Mouse (Mus musculus) gastrocnemius, postnatal 10 days (tissue): ENCODE measurements around the gene Grwd1. TPM values are rescaled to one million over a fixed set of nuclear protein-coding genes. Genes with fewer than 3 reads are reported as not detected.
A peak's percentile ranks its signal among the peaks of the same experiment; 100 is the strongest.

ENCODE experiments used
- DNase-seq: peaks from one replicate; pipeline ENCODE4 v3.0.0; 2021; ENCODE audit warnings: mixed read lengths
- total RNA-seq, 2 experiments: library from RNA; stranded (reverse); gene quantifications; 2 replicates each; pipeline ENCODE4 v1.2.3; 2021

Grwd1 gene
- total RNA-seq, 2 experiments from 2014 or later = 14.8 to 15.4 TPM

GRCm38 (mm10) chr7:45842950-45843744 lies 12.4 kb upstream of the Grwd1 start:
- no peak for DNase-seq

- DNase-seq = no peak
Measured at GRCm38 (mm10) chr7:45833924-45834323, 3.2 kb upstream of the Grwd1 start.

- no peak for DNase-seq
Measured at GRCm38 (mm10) chr7:45833148-45833790, 2.5 kb upstream of the Grwd1 start.

GRCm38 (mm10) chr7:45832428-45832827 lies 1.7 kb upstream of the Grwd1 start:
- DNase-seq = no peak

GRCm38 (mm10) chr7:45831128-45831525 lies 383 bp upstream of the Grwd1 start:
- DNase-seq = no peak

DNA sequence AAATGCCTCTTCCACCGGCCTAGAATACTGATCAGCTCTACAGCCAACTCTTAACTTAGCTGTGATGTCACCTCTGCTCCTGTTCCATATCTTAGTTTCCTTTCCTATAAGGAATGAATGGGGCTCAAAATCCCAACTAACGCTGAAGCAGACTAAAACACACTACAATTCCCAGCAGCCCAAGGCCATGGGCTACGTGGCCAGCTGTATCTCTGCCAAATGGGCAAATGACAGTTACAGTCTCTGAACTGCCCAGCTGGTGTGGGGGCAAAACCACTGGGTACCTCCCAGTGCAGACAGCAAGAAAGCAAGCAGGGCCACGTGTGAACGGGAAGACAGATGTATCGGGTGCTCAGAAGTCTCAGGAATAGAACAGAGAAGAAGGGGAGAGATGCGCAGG lies 4.1 kb downstream of the Grwd1 start:
- no peak for DNase-seq

DNA sequence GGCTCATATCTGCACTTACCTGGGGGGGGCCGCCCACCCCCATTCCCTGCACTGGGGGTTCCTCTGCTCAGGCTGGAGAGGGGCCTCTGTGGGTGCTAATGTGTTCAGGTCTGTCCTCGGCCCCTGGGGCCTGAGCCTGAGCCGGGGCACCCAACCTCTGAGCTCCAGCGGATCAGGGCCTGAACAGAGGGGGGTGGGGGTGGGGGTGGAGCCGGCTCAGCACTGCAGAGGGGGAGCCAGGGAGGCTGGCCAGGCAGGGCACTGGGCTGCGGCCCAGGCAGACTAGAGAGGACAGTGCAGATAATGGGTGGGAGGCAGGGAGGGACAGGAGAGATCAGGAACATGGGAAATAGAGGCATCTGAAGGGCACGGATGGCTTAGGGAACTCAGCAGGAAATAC lies 6.1 kb downstream of the Grwd1 start, which contains the start of gene Kcnj14:
Gene Kcnj14, minus strand, starts transcription at position 185 of the 400 bp plus-strand sequence.
- DNase-seq = no peak

DNA sequence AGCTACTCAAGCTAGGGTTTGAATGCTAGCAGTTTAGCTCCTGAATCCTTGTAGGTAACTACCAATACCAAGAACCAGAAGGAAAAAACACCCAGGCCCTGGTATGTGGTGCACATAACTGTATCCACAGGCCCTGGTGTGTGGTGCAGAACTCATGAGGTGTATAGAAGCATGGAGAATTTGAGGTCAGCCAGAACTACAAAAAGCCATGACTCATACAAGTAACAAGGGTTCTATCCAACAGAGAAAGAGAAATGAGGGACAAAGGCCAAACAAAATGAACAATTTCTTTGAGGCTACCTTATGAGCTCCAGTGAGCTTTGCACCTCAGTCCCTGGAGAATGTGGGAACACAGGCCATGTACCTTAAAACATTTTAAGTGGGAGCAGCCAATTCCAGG lies 9.8 kb downstream of the Grwd1 start:
- DNase-seq = no peak

DNA sequence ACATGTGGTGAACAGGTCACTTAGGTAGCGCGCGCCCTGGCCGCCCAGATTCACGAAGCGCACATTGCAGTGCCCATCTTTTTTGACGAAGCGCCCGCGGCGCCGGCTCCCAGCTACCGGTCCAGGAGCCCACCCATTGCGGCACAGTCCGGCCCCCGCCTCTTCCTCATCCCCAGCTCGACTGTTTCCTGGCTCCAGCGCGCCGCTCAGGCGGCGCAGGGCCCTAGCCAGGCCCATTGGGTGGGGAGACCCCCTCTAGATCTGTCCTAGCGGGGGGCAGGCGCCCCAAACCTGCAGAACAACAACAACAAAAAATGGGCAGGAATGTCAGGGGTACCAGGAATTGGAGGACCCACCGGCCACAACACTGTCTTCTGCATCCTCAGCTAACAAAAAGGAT lies 10.9 kb downstream of the Grwd1 start:
- DNase-seq = no peak

GRCm38 (mm10) chr7:45815984-45816351 lies 14.8 kb downstream of the Grwd1 start:
- no peak for DNase-seq

GRCm38 (mm10) chr7:45815323-45815983 lies 15.3 kb downstream of the Grwd1 start:
- no peak for DNase-seq

DNA sequence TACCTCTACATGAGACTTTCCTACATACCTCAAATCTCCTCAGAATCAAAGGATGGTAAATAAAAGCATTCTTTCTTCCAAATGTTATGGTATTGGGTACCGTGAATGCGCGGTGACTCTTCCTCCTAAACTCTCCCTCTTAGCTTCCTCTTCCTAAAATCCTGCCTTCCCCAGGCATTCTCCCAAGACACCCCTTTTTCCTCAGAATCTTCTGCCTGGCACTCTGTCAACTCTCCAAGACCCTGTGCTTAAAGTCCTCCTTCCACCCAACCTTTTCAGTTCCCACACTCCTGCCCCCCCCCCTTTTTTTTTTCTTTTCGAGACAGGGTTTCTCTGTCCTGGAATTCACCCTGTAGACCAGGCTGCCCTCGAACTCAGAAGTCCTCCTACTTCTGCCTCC lies 15.9 kb downstream of the Grwd1 start:
- no peak for DNase-seq

GRCm38 (mm10) chr7:45813787-45814779 lies 16.7 kb downstream of the Grwd1 start, which contains the start of gene Cyth2:
Gene Cyth2, minus strand, starts transcription at chr7:45814581.
- peak; percentile 99 for DNase-seq

DNA sequence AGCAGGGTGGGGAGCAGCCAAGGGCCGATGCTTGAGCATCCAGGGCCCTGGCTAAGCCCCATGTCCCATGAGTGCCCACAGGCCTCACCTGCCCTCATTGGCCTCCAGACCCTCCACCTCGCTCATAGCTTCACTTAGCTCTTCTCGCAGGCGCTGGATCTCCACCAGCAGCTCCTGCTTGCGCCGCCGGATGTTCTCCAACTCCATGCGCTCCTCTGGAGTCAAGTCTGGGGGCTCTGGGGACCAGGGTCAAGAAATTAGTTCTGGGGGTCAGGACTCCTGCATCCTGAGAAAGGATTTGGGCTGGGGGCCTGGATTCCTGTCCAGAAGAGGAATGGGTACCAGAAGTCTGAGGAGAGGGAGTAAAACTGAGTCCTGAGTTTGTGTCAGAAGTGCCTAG lies 17.8 kb downstream of the Grwd1 start:
- DNase-seq = no peak

- DNase-seq = no peak
Measured at GRCm38 (mm10) chr7:45809276-45810075, 21.3 kb downstream of the Grwd1 start.

DNA sequence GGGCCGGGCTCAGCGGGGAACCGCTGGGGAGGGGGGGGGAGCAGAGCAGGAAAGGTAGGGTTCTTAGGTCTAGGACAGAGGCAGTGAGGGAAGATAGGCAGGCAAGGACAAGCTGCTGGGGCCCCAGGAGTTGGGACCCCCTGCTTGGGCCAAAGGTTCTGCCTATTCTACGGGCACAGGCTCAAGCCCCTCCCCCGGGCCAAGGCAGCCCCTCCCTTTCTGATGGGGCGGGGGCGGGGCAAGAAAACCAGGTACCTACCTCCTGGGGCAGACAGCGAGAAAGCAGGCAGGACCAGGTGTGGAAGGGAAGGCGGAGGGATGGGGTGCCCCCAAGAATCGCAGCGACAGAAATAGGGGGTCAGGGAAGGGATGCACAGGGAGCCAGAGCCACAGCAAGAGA lies 22.3 kb downstream of the Grwd1 start:
- DNase-seq = no peak

DNA sequence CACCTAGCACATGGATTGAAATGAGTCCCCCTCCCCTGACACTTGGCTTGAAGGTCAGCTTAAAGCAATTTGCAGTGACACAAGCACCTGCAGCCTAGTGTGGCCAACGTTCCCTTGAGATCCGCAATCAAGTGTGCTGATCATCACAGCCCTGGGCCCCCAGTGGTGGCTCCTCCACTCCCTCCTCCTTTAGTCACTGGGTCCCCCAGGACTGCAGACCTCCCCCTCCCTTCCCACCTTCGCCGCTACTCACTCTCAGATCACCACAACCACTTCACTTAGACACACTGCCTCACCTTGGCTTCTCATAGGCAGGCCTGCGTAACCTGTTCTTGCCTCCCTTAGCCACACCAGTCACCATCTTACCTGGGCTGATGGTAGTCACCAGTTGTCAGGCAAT lies 24.8 kb downstream of the Grwd1 start:
- DNase-seq = no peak

DNA sequence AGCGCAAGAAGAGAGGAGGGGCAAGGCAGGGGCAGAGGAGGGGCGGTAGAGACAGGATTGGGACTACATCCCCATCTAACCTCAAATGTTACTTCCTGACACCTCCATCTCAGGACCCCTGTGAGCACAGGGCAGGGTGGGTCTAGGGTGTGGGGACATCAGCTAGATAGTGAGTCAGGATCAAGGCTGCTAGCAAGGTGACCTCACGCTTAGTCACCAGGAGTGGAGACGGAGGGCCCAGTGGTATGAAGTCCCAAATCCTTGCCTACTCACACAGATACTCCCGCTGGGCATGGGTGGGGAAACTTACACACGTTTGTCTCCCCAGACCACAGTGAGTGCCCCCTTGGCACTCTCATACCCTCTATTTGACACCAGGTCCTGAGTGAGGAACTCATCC lies 28.2 kb downstream of the Grwd1 start:
- no peak for DNase-seq

GRCm38 (mm10) chr7:45801348-45801747 lies 29.4 kb downstream of the Grwd1 start:
- peak; percentile 94 for DNase-seq

DNA sequence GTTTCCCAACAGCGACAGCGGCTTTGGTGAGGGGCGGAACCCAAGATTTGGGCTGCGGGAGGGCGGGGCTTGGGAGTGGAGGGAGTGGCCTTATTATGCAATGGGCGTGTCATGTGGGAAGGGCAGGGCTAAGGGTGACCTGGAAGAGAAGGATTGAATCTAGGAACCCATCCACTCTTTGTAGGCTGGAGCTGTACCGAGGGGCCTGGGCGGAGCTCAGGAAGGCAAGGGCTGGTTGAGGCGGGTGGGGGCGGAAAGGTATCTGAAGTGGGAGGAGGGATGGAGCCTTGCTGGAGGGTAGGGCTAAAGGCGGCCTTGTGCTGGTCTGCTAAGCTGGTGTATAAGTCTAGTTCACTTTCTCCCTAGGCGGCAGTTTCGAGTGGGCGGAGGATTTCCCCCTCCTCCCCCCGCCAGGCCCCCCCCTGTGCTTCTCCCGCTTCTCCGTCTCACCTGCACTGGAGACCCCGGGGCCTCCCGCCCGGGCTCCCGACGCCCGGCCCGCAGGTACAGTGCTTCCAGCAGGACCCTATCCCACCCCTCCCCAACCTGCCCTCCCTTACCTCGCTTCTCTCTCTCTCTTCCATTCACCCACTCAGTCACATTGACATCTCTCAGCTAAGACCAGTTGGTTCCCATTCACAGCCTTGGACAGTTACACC lies 30.1 kb downstream of the Grwd1 start:
- DNase-seq = no peak

DNA sequence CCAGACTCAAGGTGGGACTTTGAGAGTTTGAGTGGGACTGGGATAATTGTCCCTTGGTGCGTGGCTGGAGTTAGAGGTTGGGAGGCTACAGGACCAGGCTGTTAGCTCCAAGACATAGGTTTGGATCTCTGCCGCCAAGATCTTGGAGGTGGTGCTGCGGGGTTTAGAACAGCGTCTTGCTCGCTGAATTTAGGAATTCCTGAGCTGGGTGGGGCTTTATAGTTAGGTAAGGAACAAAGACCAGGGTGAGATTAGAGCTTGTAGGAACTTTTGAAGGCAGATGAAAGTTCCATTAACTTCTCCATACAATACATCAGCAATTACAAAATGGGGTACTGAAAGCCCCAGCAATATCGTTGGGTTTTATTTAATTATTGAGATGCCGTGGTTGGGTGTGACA lies 30.7 kb downstream of the Grwd1 start:
- no peak for DNase-seq
